Mouse (Mus musculus): ENCODE results near the gene Eef1b2.
A peak's percentile ranks its signal among the peaks of the same experiment; 100 is the strongest.
"Not testable (repeated sequence)": the region's sequence is repeated elsewhere in the genome, so short reads cannot be mapped to it uniquely, and the experiment has no call there.

The Eef1b2 gene

GRCm38 (mm10) chr1:63176604-63177421 lies at the start of gene Eef1b2, which contains the start of gene Ndufs1:
Gene Eef1b2 (plus strand): TSS chr1:63176825.
Gene Ndufs1 (minus strand): TSS chr1:63176833.
- DNase-seq (ENCODE audit: low spot score): peak; percentile 94

GRCm38 (mm10) chr1:63129273-63129672 lies 47.4 kb upstream of the Eef1b2 start:
- DNase-seq (ENCODE audit: low spot score): no peak

- no peak for DNase-seq (ENCODE audit: low spot score)
Measured at GRCm38 (mm10) chr1:63129857-63130690, 46.6 kb upstream of the Eef1b2 start.

GRCm38 (mm10) chr1:63130883-63131282 lies 45.7 kb upstream of the Eef1b2 start:
- DNase-seq (ENCODE audit: low spot score): no peak

- no peak for DNase-seq (ENCODE audit: low spot score)
Measured at GRCm38 (mm10) chr1:63131766-63132165, 44.9 kb upstream of the Eef1b2 start.

- no peak for DNase-seq (ENCODE audit: low spot score)
Measured at GRCm38 (mm10) chr1:63134530-63134929, 42.1 kb upstream of the Eef1b2 start.

- no peak for DNase-seq (ENCODE audit: low spot score)
Measured at GRCm38 (mm10) chr1:63137971-63138370, 38.7 kb upstream of the Eef1b2 start.

- not testable (repeated sequence) for DNase-seq (ENCODE audit: low spot score)
Measured at GRCm38 (mm10) chr1:63138586-63138985, 38.0 kb upstream of the Eef1b2 start.

GRCm38 (mm10) chr1:63140231-63140630 lies 36.4 kb upstream of the Eef1b2 start:
- no peak for DNase-seq (ENCODE audit: low spot score)

GRCm38 (mm10) chr1:63168638-63169037 lies 8.0 kb upstream of the Eef1b2 start:
- no peak for DNase-seq (ENCODE audit: low spot score)

- no peak for DNase-seq (ENCODE audit: low spot score)
Measured at GRCm38 (mm10) chr1:63175853-63176252, 772 bp upstream of the Eef1b2 start.

GRCm38 (mm10) chr1:63176259-63176603 lies 394 bp upstream of the Eef1b2 start:
- DNase-seq (ENCODE audit: low spot score): no peak

GRCm38 (mm10) chr1:63178308-63178707 lies 1.7 kb downstream of the Eef1b2 start:
- DNase-seq (ENCODE audit: low spot score): no peak

GRCm38 (mm10) chr1:63180122-63180521 lies 3.5 kb downstream of the Eef1b2 start:
- DNase-seq (ENCODE audit: low spot score): no peak

- DNase-seq (ENCODE audit: low spot score): not testable (repeated sequence)
Measured at GRCm38 (mm10) chr1:63180575-63180974, 4.0 kb downstream of the Eef1b2 start.

GRCm38 (mm10) chr1:63181019-63181418 lies 4.4 kb downstream of the Eef1b2 start:
- DNase-seq (ENCODE audit: low spot score): peak; percentile 96

- DNase-seq (ENCODE audit: low spot score): no peak
Measured at GRCm38 (mm10) chr1:63181480-63181879, 4.9 kb downstream of the Eef1b2 start.

GRCm38 (mm10) chr1:63182212-63182611 lies 5.6 kb downstream of the Eef1b2 start:
- DNase-seq (ENCODE audit: low spot score): no peak

- DNase-seq (ENCODE audit: low spot score): peak; percentile 77
Measured at GRCm38 (mm10) chr1:63182636-63183270, 6.1 kb downstream of the Eef1b2 start.

- DNase-seq (ENCODE audit: low spot score): not testable (repeated sequence)
Measured at GRCm38 (mm10) chr1:63185430-63185829, 8.8 kb downstream of the Eef1b2 start.

- DNase-seq (ENCODE audit: low spot score): no peak
Measured at GRCm38 (mm10) chr1:63188536-63188935, 11.9 kb downstream of the Eef1b2 start.

GRCm38 (mm10) chr1:63190851-63191250 lies 14.2 kb downstream of the Eef1b2 start:
- no peak for DNase-seq (ENCODE audit: low spot score)

All from layer of hippocampus, adult 9-10 months (tissue).